Mouse (Mus musculus): ENCODE data around the gene Snx5.

Snx5 gene

GRCm38 (mm10) chr2:144267004-144267730, 3.5 kb downstream of the Snx5 start:
- DNase-seq, result no peak

- DNase-seq, result peak in 1 of 2 experiments; percentile 34
These were observed 4.6 kb downstream of the Snx5 start for GRCm38 (mm10) chr2:144265916-144266683.

- DNase-seq, result no peak
These were observed 5.6 kb downstream of the Snx5 start for GRCm38 (mm10) chr2:144265120-144265488.

- DNase-seq, result no peak
These were observed 6.1 kb downstream of the Snx5 start for GRCm38 (mm10) chr2:144264398-144265119.

GRCm38 (mm10) chr2:144262837-144263236, 7.9 kb downstream of the Snx5 start:
- no peak for DNase-seq

- no peak for DNase-seq
These were observed 20.6 kb downstream of the Snx5 start for GRCm38 (mm10) chr2:144250111-144250510.

- DNase-seq, result no peak
These were observed 21.9 kb downstream of the Snx5 start for GRCm38 (mm10) chr2:144248613-144249376.

GRCm38 (mm10) chr2:144247337-144247978, 23.2 kb downstream of the Snx5 start:
- DNase-seq, result no peak

GRCm38 (mm10) chr2:144246270-144246669, 24.4 kb downstream of the Snx5 start:
- DNase-seq, result no peak

- DNase-seq, result peak in 1 of 2 experiments; percentile 35
These were observed 25.2 kb downstream of the Snx5 start for GRCm38 (mm10) chr2:144245464-144245863.

GRCm38 (mm10) chr2:144240095-144240899, 30.4 kb downstream of the Snx5 start:
- DNase-seq, result no peak

- no peak for DNase-seq
These were observed 31.4 kb downstream of the Snx5 start for GRCm38 (mm10) chr2:144239318-144239717.

GRCm38 (mm10) chr2:144238341-144238740, 32.4 kb downstream of the Snx5 start:
- DNase-seq, result no peak

GRCm38 (mm10) chr2:144236791-144237584, 33.7 kb downstream of the Snx5 start:
- no peak for DNase-seq

GRCm38 (mm10) chr2:144235776-144236175, 34.9 kb downstream of the Snx5 start:
- DNase-seq, result no peak

- DNase-seq, result peak; percentile 42 to 47
These were observed 37.2 kb downstream of the Snx5 start for GRCm38 (mm10) chr2:144233534-144233933.

GRCm38 (mm10) chr2:144231115-144231514, 39.6 kb downstream of the Snx5 start:
- no peak for DNase-seq

- no peak for DNase-seq
These were observed 40.2 kb downstream of the Snx5 start for GRCm38 (mm10) chr2:144230498-144230897.

GRCm38 (mm10) chr2:144229647-144230046, 41.1 kb downstream of the Snx5 start:
- no peak for DNase-seq

Measured in spleen, adult 18-20 months (tissue).